Mouse (Mus musculus) heart, postnatal 4 days (tissue): ENCODE measurements around the gene Tor1b. TPM values are rescaled to one million over a fixed set of nuclear protein-coding genes. Genes with fewer than 3 reads are reported as not detected.
"Not testable (repeated sequence)": the region's sequence is repeated elsewhere in the genome, so short reads cannot be mapped to it uniquely, and the experiment has no call there.

Experiments
- DNase-seq: peaks from one replicate; pipeline ENCODE4 v3.0.0; 2021
- total RNA-seq, 2 experiments: library from RNA; stranded (reverse); gene quantifications; 2 replicates each; pipeline ENCODE4 v1.2.3; 2021

The Tor1b gene
- total RNA-seq, 2 experiments from 2014 or later, result 35.3 to 35.7 TPM

DNA sequence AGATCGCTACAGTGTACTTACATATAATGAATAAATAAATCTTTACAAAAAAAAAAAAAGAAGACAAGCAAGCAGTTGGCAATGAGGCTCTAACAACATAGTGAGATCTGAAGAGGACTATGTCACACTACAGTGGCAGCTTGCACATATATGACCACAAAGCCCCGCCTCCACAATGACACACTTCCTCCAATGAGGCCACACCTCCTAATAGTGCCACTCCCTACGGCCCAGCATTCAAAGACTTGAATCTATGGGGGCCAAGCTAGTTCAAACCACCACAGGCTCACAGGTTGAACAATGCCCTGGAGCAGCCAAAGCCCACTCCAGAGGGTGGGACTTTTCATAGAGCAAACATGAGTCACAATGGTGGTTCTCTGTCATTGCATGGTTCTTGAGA is 20.8 kb upstream of the Tor1b start:
- no peak for DNase-seq

DNA sequence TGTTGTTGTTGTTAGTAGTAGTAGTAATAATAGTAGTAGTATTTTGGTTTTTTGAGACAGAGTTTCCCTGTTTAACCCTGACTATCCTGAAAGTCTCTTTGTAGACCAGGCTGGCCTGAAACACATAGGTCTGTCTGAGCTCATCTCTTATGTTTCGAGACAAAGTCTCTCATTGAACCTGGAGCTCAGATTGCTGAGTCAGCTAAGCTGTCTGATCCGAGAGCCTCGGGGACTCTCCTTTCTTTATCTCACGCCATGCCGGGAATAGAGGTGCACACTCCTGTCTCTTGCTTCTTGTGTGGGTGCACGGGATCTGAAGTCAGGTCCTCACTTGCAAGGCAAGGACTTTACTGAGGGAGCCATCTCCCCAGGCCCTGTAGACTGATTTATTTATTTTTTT is 19.7 kb upstream of the Tor1b start:
- DNase-seq, result no peak

DNA sequence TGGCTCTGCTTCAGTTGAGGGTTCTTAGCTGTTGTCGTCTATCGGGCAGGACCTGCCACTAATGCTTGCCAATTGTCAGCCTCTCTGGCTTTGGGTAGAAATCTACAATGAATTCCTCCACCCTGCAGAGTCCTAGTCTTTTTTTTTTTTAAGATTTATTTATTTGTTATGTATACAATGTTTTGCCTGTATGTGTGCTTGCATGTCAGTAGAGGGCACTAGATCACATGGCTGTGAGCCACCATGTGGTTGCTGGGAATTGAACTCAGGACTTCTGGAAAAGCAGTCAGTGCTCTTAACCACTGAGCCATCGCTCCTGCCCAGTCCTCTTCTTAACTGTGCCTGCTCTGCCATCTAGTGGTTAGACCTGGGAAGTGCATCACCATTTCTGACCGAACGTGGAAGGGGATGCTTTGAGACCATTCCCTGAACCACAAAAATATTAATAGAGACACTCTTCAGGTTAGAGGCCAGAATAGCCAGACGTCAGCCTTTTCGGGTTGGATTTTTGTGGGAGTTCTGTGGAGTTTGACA is 18.8 kb upstream of the Tor1b start:
- DNase-seq, result peak; percentile 87

DNA sequence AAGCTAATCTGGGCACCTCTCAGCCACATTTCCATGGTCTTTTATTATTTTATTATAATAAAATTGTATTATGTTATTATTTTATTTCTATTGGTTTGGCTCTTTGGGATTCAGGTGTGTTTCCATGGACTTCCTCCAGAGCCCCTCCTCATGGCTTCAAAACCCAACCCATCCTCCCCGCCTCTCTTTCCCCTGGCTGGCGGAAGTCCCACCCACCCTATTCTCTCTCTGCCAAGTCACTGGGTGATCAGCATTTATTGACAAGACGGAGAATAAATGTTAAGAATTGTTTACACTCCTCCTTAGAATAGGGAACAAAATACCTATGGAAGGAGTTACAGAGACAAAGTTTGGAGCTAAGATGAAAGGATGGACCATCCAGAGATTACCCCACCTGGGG is 16.0 kb upstream of the Tor1b start:
- DNase-seq, result no peak

DNA sequence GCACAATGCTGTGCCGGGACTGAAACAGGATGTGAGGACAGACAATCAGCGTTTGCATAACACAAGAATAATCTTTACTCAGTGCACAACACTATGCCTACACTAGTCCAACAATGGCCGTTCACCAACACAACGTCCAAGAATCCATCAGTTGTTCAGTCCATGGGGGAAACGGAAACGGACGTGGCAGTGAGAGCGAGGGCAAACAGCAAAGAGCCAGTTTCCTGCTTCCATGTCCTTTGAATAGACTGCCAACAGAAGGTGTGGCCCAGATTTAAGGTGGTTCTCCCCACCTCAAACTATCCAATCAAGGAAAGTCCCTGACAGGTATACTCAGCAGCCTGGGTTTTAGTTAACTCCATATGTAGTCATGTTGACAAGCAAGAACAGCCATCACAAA is 15.0 kb upstream of the Tor1b start:
- no peak for DNase-seq

DNA sequence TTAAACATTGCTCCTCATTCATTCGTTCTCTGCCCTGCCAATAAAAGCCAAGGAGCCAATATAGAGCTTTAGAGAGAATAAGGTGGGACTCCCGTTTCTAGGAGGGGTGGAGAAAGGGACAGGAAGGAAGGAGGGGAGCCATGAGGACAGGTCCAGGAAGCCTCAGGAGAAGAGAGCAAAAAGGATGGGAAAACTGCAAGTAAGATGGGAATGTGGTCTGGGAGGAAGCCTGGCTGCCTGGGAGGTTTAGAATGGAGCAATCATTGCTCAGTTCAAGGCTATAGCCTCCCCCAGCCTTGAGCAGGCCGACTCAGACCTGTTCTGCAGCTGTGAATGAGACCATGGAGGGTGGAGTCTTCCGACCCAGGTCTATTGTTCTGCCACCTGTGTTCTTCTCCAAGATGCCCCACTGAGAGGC is 14.2 kb upstream of the Tor1b start:
- DNase-seq, result no peak

DNA sequence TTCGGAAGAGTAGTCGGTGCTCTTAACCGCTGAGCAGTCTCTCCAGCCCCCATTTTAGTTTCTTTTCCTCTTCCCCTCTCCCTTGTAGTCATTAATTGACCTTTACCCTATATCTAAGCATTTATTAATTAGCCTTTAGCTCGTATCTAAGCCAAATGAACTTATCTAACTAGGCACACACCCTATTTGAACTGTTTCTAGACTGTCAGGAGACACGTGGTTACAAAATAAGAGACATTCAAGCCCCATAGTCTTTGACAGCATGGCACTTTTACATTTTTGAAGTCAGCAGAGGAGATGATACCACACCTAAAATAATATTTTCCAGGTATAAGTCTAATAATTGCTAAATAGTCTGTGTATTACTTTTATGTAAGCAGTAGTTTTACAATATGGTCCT is 11.2 kb upstream of the Tor1b start:
- DNase-seq, result no peak

- DNase-seq, result not testable (repeated sequence)
Measured at GRCm38 (mm10) chr2:30942116-30942515, 10.6 kb upstream of the Tor1b start.

DNA sequence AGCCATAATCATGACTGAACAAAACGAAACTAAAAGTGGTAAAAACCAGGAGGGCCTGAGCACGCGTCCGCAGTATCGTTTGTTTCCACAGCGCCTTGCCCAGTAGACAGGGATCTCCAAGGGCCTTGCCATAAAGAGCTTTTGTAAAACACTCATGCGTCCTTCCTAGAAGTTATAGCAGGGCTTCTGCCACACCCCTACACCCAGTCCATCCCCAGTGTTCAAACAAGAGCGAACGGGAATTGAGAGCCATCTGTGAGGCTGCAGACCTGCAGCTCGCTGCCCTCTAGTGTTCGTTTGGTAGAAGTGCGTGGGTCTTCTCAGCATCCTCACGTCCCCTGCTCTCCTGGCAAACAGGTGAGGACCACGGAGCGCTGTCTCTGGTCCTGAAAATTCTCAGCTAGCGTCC is 10.2 kb upstream of the Tor1b start:
- DNase-seq, result peak; percentile 66

DNA sequence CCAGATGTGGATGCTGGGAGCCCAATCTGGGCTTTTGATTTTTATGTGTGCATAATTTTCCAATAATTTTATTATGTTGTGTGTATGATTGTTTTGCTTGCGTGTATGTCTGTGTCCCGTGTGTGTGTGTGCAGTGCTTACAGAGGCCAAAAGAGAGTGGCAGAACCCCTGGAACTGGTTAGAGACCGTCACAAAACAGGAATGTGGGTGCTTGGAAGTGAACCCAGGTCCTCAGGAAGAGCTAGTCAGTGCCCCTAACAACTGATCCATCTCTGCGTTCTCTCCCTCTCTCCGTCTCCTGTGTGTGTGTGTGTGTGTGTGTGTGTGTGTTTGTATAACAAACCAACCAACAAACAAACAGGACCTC is 319 bp upstream of the Tor1b start:
- DNase-seq, result no peak

- DNase-seq, result no peak
Measured at GRCm38 (mm10) chr2:30954797-30955196, 2.0 kb downstream of the Tor1b start.

DNA sequence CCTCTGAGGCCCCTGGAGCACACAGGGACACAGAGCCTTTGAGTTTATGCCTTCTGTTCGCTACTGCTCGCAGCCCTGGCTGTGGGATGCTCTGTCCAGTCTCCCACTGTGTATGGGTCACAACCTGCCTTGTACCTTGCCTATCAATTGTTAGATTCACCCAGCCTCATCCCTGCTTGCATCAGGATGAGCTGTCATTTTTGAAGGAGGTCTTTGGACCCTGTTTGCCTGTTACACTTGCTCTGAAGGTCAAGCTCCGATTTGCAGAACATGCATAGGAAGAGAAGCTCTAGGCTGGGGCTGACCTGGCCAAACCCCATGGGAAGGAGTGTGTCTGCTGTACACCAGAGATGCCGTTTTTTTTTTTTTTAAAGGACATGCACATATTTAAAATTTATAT is 4.8 kb downstream of the Tor1b start:
- DNase-seq, result no peak

DNA sequence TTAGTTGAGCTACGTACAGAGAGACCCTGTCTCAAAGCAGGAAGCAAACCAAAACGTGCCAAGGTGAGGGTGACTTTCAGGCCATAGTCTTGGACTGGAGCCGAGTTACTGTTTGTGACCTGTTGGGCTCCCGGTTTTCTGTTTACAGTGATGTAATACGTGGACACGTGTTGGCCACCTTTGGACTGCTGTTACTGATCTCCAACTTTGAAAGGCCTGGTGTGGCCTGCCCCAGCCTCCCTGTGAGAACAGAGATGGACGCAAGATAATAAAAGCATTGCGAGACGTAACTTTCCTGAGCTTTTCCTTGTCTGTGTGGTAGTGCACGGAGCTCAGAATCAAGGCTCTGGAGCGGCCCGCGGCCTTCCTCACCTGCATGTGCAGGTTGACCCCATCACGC is 6.0 kb downstream of the Tor1b start:
- no peak for DNase-seq

- no peak for DNase-seq
Measured at GRCm38 (mm10) chr2:30959856-30960255, 7.1 kb downstream of the Tor1b start.

GRCm38 (mm10) chr2:30962570-30963254 is 10.0 kb downstream of the Tor1b start:
- DNase-seq, result no peak

GRCm38 (mm10) chr2:30965627-30966026 is 12.9 kb downstream of the Tor1b start:
- no peak for DNase-seq

- DNase-seq, result no peak
Measured at GRCm38 (mm10) chr2:30966826-30967225, 14.1 kb downstream of the Tor1b start.

DNA sequence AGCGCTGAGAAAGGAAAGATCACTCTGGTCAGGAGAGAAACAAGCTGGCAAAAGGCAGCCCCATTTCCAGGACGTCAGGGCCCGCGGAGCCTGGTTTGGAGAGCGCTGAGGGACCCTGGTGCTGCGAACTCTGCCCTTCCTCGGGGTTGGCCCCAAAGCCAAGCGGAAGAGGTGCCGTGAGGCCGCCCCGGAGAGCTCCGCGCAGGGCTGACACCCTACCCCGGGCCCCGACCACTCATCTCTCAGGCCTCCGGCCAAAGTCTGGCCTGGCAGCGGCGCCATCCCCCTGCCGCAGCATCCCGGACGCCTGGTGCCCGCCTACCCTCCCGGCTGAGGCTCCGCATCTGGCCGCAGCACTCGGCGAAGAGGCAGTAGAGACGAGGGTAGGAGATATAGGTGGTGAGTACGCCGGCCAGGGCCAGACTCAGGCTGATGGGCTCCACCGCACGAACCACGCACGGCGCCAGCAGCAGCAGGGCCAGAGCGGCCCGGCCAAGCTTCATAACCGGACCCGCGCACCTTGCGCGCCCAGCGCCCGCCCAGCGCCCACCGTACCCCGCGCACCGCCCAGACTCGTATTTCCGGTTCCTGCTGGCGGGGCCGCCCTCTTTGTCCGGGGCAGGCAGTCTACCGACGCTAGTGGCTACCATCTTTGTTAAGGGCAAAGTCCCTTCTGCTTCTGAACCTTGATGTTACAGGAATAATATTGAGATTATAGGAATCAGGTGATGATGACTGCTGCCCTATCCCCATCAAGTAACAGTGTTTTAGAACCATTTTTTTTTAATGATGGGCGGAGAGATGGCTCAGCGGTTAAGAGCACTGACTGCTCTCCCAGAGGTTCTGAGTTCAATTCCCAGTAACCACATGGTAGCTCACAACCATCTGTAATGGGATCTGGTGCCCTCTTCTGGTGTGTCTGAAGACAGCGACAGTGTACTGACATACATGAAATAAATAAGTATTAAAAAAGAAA is 14.9 kb downstream of the Tor1b start, which contains the start of gene Tor1a:
Gene Tor1a, minus strand, starts transcription at position 582 of the 976 bp plus-strand sequence.
- DNase-seq, result peak; percentile 92

- peak; percentile 99 for DNase-seq
Measured at GRCm38 (mm10) chr2:30981790-30982513, 29.2 kb downstream of the Tor1b start, which contains the start of the genes BC005624 and Usp20. BC005624 (minus strand) TSS chr2:30982201. Usp20 (plus strand) TSS chr2:30982279.

DNA sequence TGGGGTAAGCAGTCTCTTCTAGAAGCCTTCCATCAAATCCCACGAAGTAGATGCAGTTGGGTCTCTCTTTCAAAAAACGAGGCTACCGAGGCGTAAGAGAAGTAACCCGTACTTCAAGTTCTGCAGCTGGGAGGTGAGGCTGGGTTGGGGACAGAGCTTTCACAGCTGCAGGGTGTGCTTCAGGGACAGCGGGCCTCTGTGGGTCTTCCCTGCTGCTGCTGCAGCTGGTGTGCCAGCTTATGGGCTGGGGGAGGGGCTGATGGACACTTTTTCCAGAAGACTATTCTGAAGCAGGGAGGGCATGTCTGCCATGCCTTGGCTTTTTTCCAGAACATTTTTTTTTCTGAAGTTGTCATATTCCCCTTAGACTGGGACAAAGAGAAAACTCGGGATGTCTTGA is 30.3 kb downstream of the Tor1b start:
- DNase-seq, result no peak

DNA sequence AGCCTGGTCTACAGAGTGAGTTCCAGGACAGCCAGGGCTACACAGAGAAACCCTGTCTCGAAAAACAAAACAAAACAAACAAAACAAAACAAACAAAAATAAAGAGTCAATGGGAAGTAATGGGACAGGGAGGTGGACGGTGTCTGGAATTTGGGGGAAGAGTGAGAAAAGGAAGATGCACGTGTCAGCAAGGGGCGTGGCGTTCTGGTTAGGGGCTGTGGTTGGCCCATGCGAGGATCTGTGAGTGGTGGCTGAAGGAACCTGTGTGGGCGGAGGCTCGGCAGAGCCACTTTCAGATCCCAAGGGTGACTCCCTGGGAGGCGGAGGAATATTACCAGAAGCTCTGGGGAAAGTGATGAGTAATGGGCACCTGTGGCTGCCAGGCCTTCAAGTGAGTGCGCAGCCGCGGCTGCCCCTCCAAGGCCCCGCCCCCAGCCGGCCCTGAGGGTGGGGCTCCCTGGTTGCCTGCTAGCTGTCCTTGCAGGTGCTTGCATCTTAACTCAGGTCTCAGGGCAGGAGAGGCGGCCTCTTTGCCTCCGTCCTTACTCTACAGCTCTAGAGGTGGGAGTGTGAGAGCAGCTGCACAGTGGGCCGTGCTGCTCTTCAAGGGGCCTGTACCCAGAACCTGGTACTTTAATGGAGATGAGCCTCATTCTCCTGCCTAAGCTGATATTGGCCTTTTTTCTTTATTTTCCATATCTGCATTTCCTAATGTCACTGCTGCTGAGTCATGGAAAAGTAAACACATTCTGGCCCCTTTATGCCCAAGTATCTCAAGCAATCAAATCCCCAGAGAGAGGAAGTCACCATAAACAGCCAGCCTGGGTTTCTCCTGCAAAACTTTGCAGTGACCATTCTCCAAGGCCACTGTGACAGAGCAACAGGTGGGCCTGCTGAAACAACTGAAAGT is 32.6 kb downstream of the Tor1b start:
- peak; percentile 35 for DNase-seq
